Mouse (Mus musculus): ENCODE results near the gene Blzf1. TPM values are rescaled to one million over a fixed set of nuclear protein-coding genes. Genes with fewer than 3 reads are reported as not detected.

Gene Blzf1
- polyA plus RNA-seq, 1 experiment from 2014 or later, result 50.5 TPM

- H3K4me2 ChIP-seq (replicated peaks; ENCODE audit: low read depth), result no peak overlapping the region
- DNase-seq (ENCODE audit: low spot score), result no peak
- TF ChIP-seq CTCF (IDR thresholded peaks at IDR 0.05; ENCODE audit: low read depth) (no peak), EP300 (optimal IDR thresholded peaks at IDR 0.05) (no peak)
- no peaks in the 10 kb centered on the region for H3K36me3 ChIP-seq (ENCODE audit: control insufficient read depth, insufficient read depth, low read length)
- ATAC-seq (ENCODE audit: low FRiP score, low TSS enrichment), result no peak
- no peak overlapping the region for H3K4me3 ChIP-seq (ENCODE audit: low read depth, low read length)
- no peaks in the 10 kb centered on the region for H3K4me1 ChIP-seq (replicated peaks; ENCODE audit: control insufficient read depth, insufficient read depth)
- no peak overlapping the region for H3K27ac ChIP-seq (replicated peaks)
- 69% methylated on average over 6 of the region's 6 CpGs for WGBS
- no peak overlapping the region for H3K9ac ChIP-seq (ENCODE audit: low read length)
- H3K9me3 ChIP-seq (ENCODE audit: control insufficient read depth, low read length), result no peaks in the 10 kb centered on the region
- no peaks in the 10 kb centered on the region for H3K27me3 ChIP-seq (ENCODE audit: control insufficient read depth, insufficient read depth, low read length)
These were observed 33.6 kb downstream of the Blzf1 start for GRCm38 (mm10) chr1:164273659-164274058.

- Histone ChIP-seq H3K27ac (replicated peaks) (no peak overlapping the region), H3K4me1 (replicated peaks; ENCODE audit: control insufficient read depth, insufficient read depth) (no peaks in the 10 kb centered on the region), H3K27me3 (ENCODE audit: control insufficient read depth, insufficient read depth, low read length) (no peaks in the 10 kb centered on the region), H3K36me3 (ENCODE audit: control insufficient read depth, insufficient read depth, low read length) (no peaks in the 10 kb centered on the region), H3K4me2 (replicated peaks; ENCODE audit: low read depth) (no peak overlapping the region), H3K9ac (ENCODE audit: low read length) (no peak overlapping the region), H3K4me3 (ENCODE audit: low read depth, low read length) (no peak overlapping the region), H3K9me3 (ENCODE audit: control insufficient read depth, low read length) (no peaks in the 10 kb centered on the region)
- no peak for DNase-seq (ENCODE audit: low spot score)
- WGBS, result 84% methylated on average over 7 of the region's 7 CpGs
- no peak for ATAC-seq (ENCODE audit: low FRiP score, low TSS enrichment)
- TF ChIP-seq EP300 (optimal IDR thresholded peaks at IDR 0.05), result no peak
- TF ChIP-seq CTCF (IDR thresholded peaks at IDR 0.05; ENCODE audit: low read depth), result no peak
These were observed 36.3 kb downstream of the Blzf1 start for GRCm38 (mm10) chr1:164270941-164271340.

GRCm38 (mm10) chr1:164261553-164261952, 45.7 kb downstream of the Blzf1 start:
- TF ChIP-seq CTCF (IDR thresholded peaks at IDR 0.05; ENCODE audit: low read depth), result no peak
- TF ChIP-seq EP300 (optimal IDR thresholded peaks at IDR 0.05), result no peak
- Histone ChIP-seq H3K4me2 (replicated peaks; ENCODE audit: low read depth) (no peak overlapping the region), H3K27ac (replicated peaks) (no peak overlapping the region), H3K27me3 (ENCODE audit: control insufficient read depth, insufficient read depth, low read length) (no peaks in the 10 kb centered on the region), H3K36me3 (ENCODE audit: control insufficient read depth, insufficient read depth, low read length) (peaks cover 17% of the 10 kb centered on the region), H3K9ac (ENCODE audit: low read length) (no peak overlapping the region), H3K9me3 (ENCODE audit: control insufficient read depth, low read length) (no peaks in the 10 kb centered on the region), H3K4me1 (replicated peaks; ENCODE audit: control insufficient read depth, insufficient read depth) (no peaks in the 10 kb centered on the region), H3K4me3 (ENCODE audit: low read depth, low read length) (no peak overlapping the region)
- WGBS, result 57% methylated on average over 7 of the region's 7 CpGs
- ATAC-seq (ENCODE audit: low FRiP score, low TSS enrichment), result peak; percentile 56; the same call in 1 of the 2 replicates
- no peak for DNase-seq (ENCODE audit: low spot score)

- H3K9ac ChIP-seq (ENCODE audit: low read length), result no peak overlapping the region
- ATAC-seq (ENCODE audit: low FRiP score, low TSS enrichment) (peak; percentile 85), DNase-seq (ENCODE audit: low spot score) (peak; percentile 45)
- WGBS, result 70% methylated on average over 16 of the region's 16 CpGs
- H3K4me2 ChIP-seq (replicated peaks; ENCODE audit: low read depth), result no peak overlapping the region
- peaks cover 17% of the 10 kb centered on the region for H3K36me3 ChIP-seq (ENCODE audit: control insufficient read depth, insufficient read depth, low read length)
- H3K4me3 ChIP-seq (ENCODE audit: low read depth, low read length), result no peak overlapping the region
- no peaks in the 10 kb centered on the region for H3K9me3 ChIP-seq (ENCODE audit: control insufficient read depth, low read length)
- H3K27ac ChIP-seq (replicated peaks), result 0 out of 2 replicates have a peak overlapping the region, but pooled peaks have one; percentile 45
- TF ChIP-seq EP300 (optimal IDR thresholded peaks at IDR 0.05) (no peak), CTCF (IDR thresholded peaks at IDR 0.05; ENCODE audit: low read depth) (no peak)
- no peaks in the 10 kb centered on the region for H3K27me3 ChIP-seq (ENCODE audit: control insufficient read depth, insufficient read depth, low read length)
- H3K4me1 ChIP-seq (replicated peaks; ENCODE audit: control insufficient read depth, insufficient read depth), result no peaks in the 10 kb centered on the region
These were observed 46.9 kb downstream of the Blzf1 start for GRCm38 (mm10) chr1:164260171-164261028.

GRCm38 (mm10) chr1:164254836-164255235, 52.5 kb downstream of the Blzf1 start:
- WGBS, result 71% methylated on average over 3 of the region's 3 CpGs
- no peak overlapping the region for H3K4me3 ChIP-seq (ENCODE audit: low read depth, low read length)
- ATAC-seq (ENCODE audit: low FRiP score, low TSS enrichment), result no peak
- H3K4me1 ChIP-seq (replicated peaks; ENCODE audit: control insufficient read depth, insufficient read depth), result no peaks in the 10 kb centered on the region; the same call in 1 of the 2 replicates
- no peaks in the 10 kb centered on the region for H3K9me3 ChIP-seq (ENCODE audit: control insufficient read depth, low read length)
- peaks cover 5% of the 10 kb centered on the region for H3K36me3 ChIP-seq (ENCODE audit: control insufficient read depth, insufficient read depth, low read length)
- no peaks in the 10 kb centered on the region for H3K27me3 ChIP-seq (ENCODE audit: control insufficient read depth, insufficient read depth, low read length)
- H3K4me2 ChIP-seq (replicated peaks; ENCODE audit: low read depth), result no peak overlapping the region
- H3K27ac ChIP-seq (replicated peaks), result no peak overlapping the region
- TF ChIP-seq CTCF (IDR thresholded peaks at IDR 0.05; ENCODE audit: low read depth) (no peak), EP300 (optimal IDR thresholded peaks at IDR 0.05) (no peak)
- no peak overlapping the region for H3K9ac ChIP-seq (ENCODE audit: low read length)
- DNase-seq (ENCODE audit: low spot score), result no peak

- 48% methylated on average over 5 of the region's 5 CpGs for WGBS
- no peak for DNase-seq (ENCODE audit: low spot score)
- Histone ChIP-seq H3K9ac (ENCODE audit: low read length) (no peak overlapping the region), H3K9me3 (ENCODE audit: control insufficient read depth, low read length) (no peaks in the 10 kb centered on the region), H3K27ac (replicated peaks) (no peak overlapping the region), H3K27me3 (ENCODE audit: control insufficient read depth, insufficient read depth, low read length) (no peaks in the 10 kb centered on the region), H3K4me3 (ENCODE audit: low read depth, low read length) (no peak overlapping the region), H3K4me1 (replicated peaks; ENCODE audit: control insufficient read depth, insufficient read depth) (no peaks in the 10 kb centered on the region; the same call in none of the 2 replicates), H3K36me3 (ENCODE audit: control insufficient read depth, insufficient read depth, low read length) (peaks cover 5% of the 10 kb centered on the region), H3K4me2 (replicated peaks; ENCODE audit: low read depth) (no peak overlapping the region)
- no peak for ATAC-seq (ENCODE audit: low FRiP score, low TSS enrichment)
- TF ChIP-seq EP300 (optimal IDR thresholded peaks at IDR 0.05) (no peak), CTCF (IDR thresholded peaks at IDR 0.05; ENCODE audit: low read depth) (no peak)
These were observed 54.7 kb downstream of the Blzf1 start for GRCm38 (mm10) chr1:164252551-164252950.

Data from stomach, postnatal 0 days (tissue).